Comparison of ENCODE assay signal across 13 mouse cellular contexts in genomic region chr13:98028711-98029250, GRCm38 (mm10).
DNase-seq lines count a peak whose midpoint lies in the region; ATAC-seq and TF ChIP-seq lines count a peak whose summit lies in the region.
"Had no signal": no experiment of that assay in that cellular context is flagged by ENCODE, and none has a peak within 500 bp of the region (broad histone marks: within the 10 kb centered on the region; RNA-seq: fewer than 3 reads in every experiment).

No protein-coding gene starts in this region.

- 40% methylated on average over 6 of the region's 6 CpGs for WGBS in forebrain, embryonic 12.5 days
- 48% methylated on average over 6 of the region's 6 CpGs for WGBS in forebrain, embryonic 10.5 days
- 36% methylated on average over 6 of the region's 6 CpGs for WGBS in midbrain, embryonic 11.5 days
- WGBS in midbrain, embryonic 10.5 days = 52% methylated on average over 6 of the region's 6 CpGs
- WGBS in hindbrain, embryonic 16.5 days = 24% methylated on average over 6 of the region's 6 CpGs
- 89% methylated on average over 6 of the region's 6 CpGs for WGBS in thymus, adult 2 months

- no peak overlapping the region for H3K9ac ChIP-seq in forebrain, embryonic 12.5 days
- no peak overlapping the region for H3K9ac ChIP-seq in midbrain, embryonic 11.5 days (ENCODE audit: low read length)
- no peak overlapping the region for H3K9ac ChIP-seq in hindbrain, embryonic 16.5 days (ENCODE audit: low read depth, low read length)
- H3K9ac ChIP-seq: heart, embryonic 12.5 days; limb, embryonic 12.5 days; liver, postnatal 0 days had no signal

- no peak for TF ChIP-seq CTCF in thymus, adult 2 months (IDR thresholded peaks at IDR 0.05; ENCODE audit: borderline replicate concordance, control insufficient read depth, extremely low read depth, insufficient read depth, low read length, poor library complexity)

- DNase-seq in forebrain, embryonic 10.5 days (ENCODE audit: extremely low spot score, low spot score) = no peak
- peak; percentile 80 for DNase-seq in midbrain, embryonic 11.5 days (ENCODE audit: low spot score, missing footprints)
- DNase-seq in midbrain, embryonic 10.5 days (ENCODE audit: low spot score) = no peak
- DNase-seq in retina, postnatal 1 day = peak; percentile 28
- DNase-seq in thymus, adult 2 months = no peak
- DNase-seq in heart, adult 18-20 months = no peak
- DNase-seq: cerebellum, adult 9-10 months; liver, postnatal 0 days; thymus, adult 18-20 months had no signal

- peaks cover 13% of the 10 kb centered on the region for H3K4me1 ChIP-seq in forebrain, embryonic 12.5 days
- peaks cover 23% of the 10 kb centered on the region for H3K4me1 ChIP-seq in forebrain, embryonic 10.5 days
- H3K4me1 ChIP-seq in midbrain, embryonic 11.5 days (ENCODE audit: control insufficient read depth, insufficient read depth, low read length) = 0 out of 2 replicates have a peak, but pooled peaks cover 2% of the 10 kb centered on the region
- peaks cover 27% of the 10 kb centered on the region for H3K4me1 ChIP-seq in midbrain, embryonic 10.5 days
- peaks cover 8% of the 10 kb centered on the region for H3K4me1 ChIP-seq in hindbrain, embryonic 16.5 days (ENCODE audit: control insufficient read depth, insufficient read depth, low read depth, low read length)
- 0 out of 2 replicates have a peak, but pooled peaks cover 4% of the 10 kb centered on the region for H3K4me1 ChIP-seq in thymus, adult 2 months (replicated peaks; ENCODE audit: control insufficient read depth, insufficient read depth, low read length)

- no peaks in the 10 kb centered on the region for H3K9me3 ChIP-seq in forebrain, embryonic 12.5 days
- no peaks in the 10 kb centered on the region for H3K9me3 ChIP-seq in forebrain, embryonic 10.5 days
- H3K9me3 ChIP-seq in midbrain, embryonic 11.5 days (ENCODE audit: control insufficient read depth, low read length) = no peaks in the 10 kb centered on the region
- H3K9me3 ChIP-seq in midbrain, embryonic 10.5 days (replicated peaks) = no peaks in the 10 kb centered on the region
- no peaks in the 10 kb centered on the region for H3K9me3 ChIP-seq in hindbrain, embryonic 16.5 days (ENCODE audit: control insufficient read depth, low read length)

- no peak for TF ChIP-seq POLR2A in thymus, adult 2 months (IDR thresholded peaks at IDR 0.05; ENCODE audit: control insufficient read depth, extremely low read depth, insufficient read depth, low read length, poor library complexity)

- no peak overlapping the region for H3K4me2 ChIP-seq in forebrain, embryonic 12.5 days
- no peak overlapping the region for H3K4me2 ChIP-seq in midbrain, embryonic 11.5 days
- no peak overlapping the region for H3K4me2 ChIP-seq in hindbrain, embryonic 16.5 days (ENCODE audit: low read length)
- H3K4me2 ChIP-seq: heart, embryonic 12.5 days; limb, embryonic 12.5 days had no signal

- H3K36me3 ChIP-seq in forebrain, embryonic 12.5 days (replicated peaks) = no peaks in the 10 kb centered on the region
- H3K36me3 ChIP-seq in forebrain, embryonic 10.5 days (replicated peaks) = no peaks in the 10 kb centered on the region
- H3K36me3 ChIP-seq in midbrain, embryonic 11.5 days (ENCODE audit: control insufficient read depth, insufficient read depth, low read length) = no peaks in the 10 kb centered on the region
- no peaks in the 10 kb centered on the region for H3K36me3 ChIP-seq in midbrain, embryonic 10.5 days
- H3K36me3 ChIP-seq in hindbrain, embryonic 16.5 days (ENCODE audit: control insufficient read depth, insufficient read depth, low read length) = no peaks in the 10 kb centered on the region
- H3K36me3 ChIP-seq in thymus, adult 2 months (ENCODE audit: control insufficient read depth, insufficient read depth, low read length) = no peaks in the 10 kb centered on the region
- H3K36me3 ChIP-seq: heart, embryonic 12.5 days; limb, embryonic 12.5 days had no signal

- peaks cover 6% of the 10 kb centered on the region; the same call in 1 of the 2 replicates for H3K27me3 ChIP-seq in forebrain, embryonic 12.5 days
- peaks cover 4% of the 10 kb centered on the region; the same call in 1 of the 2 replicates for H3K27me3 ChIP-seq in forebrain, embryonic 10.5 days (ENCODE audit: poor library complexity, severe bottlenecking)
- H3K27me3 ChIP-seq in midbrain, embryonic 11.5 days (ENCODE audit: control insufficient read depth, insufficient read depth, low read length) = no peaks in the 10 kb centered on the region
- H3K27me3 ChIP-seq in midbrain, embryonic 10.5 days (ENCODE audit: low read depth, poor library complexity, severe bottlenecking) = peaks cover 6% of the 10 kb centered on the region; the same call in 1 of the 2 replicates
- no peaks in the 10 kb centered on the region for H3K27me3 ChIP-seq in hindbrain, embryonic 16.5 days (replicated peaks; ENCODE audit: control insufficient read depth, insufficient read depth, low read length)
- no peaks in the 10 kb centered on the region for H3K27me3 ChIP-seq in thymus, adult 2 months (ENCODE audit: control insufficient read depth, insufficient read depth, low read length)
- H3K27me3 ChIP-seq: heart, embryonic 12.5 days; limb, embryonic 12.5 days had no signal

- H3K27ac ChIP-seq in forebrain, embryonic 12.5 days = no peak overlapping the region
- no peak overlapping the region for H3K27ac ChIP-seq in forebrain, embryonic 10.5 days
- no peak overlapping the region for H3K27ac ChIP-seq in midbrain, embryonic 11.5 days (ENCODE audit: low read depth, low read length)
- no peak overlapping the region for H3K27ac ChIP-seq in midbrain, embryonic 10.5 days (replicated peaks)
- H3K27ac ChIP-seq in hindbrain, embryonic 16.5 days (ENCODE audit: low read depth, low read length) = no peak overlapping the region
- no peak overlapping the region for H3K27ac ChIP-seq in thymus, adult 2 months (ENCODE audit: control insufficient read depth, insufficient read depth, low read length)
- H3K27ac ChIP-seq: limb, embryonic 12.5 days had no signal

- ATAC-seq in forebrain, embryonic 12.5 days (ENCODE audit: low FRiP score) = peak; percentile 49; the same call in 1 of the 2 replicates
- ATAC-seq in midbrain, embryonic 11.5 days (ENCODE audit: low FRiP score) = peak; percentile 57; the same call in 1 of the 2 replicates
- ATAC-seq in hindbrain, embryonic 16.5 days = peak; percentile 62

- no peak overlapping the region for H3K4me3 ChIP-seq in forebrain, embryonic 12.5 days (replicated peaks)
- H3K4me3 ChIP-seq in forebrain, embryonic 10.5 days = no peak overlapping the region
- H3K4me3 ChIP-seq in midbrain, embryonic 11.5 days (ENCODE audit: low read depth, low read length) = no peak overlapping the region
- H3K4me3 ChIP-seq in midbrain, embryonic 10.5 days = no peak overlapping the region
- no peak overlapping the region for H3K4me3 ChIP-seq in hindbrain, embryonic 16.5 days (ENCODE audit: low read length)
- no peak overlapping the region for H3K4me3 ChIP-seq in thymus, adult 2 months (ENCODE audit: control insufficient read depth, insufficient read depth, low read length)
- H3K4me3 ChIP-seq: heart, embryonic 12.5 days; limb, embryonic 12.5 days had no signal

Comparison
In these comparisons a context has a peak if more than half of its experiments do, and no peak if none do; other contexts are left out.
1. DNase-seq: peak in midbrain, embryonic 11.5 days (single experiment) and retina, postnatal 1 day (single experiment); none in forebrain, embryonic 10.5 days (single experiment), midbrain, embryonic 10.5 days (single experiment), thymus, adult 2 months (single experiment) and heart, adult 18-20 months (0 of 2).
2. Peak in every context shown above with its lines, with median percentiles within 50 percentile points of each other: ATAC-seq.